Mouse (Mus musculus) yolk sac, embryonic 10.5 days (tissue): ENCODE data around the gene Atf1.
"Not testable (repeated sequence)": the region's sequence is repeated elsewhere in the genome, so short reads cannot be mapped to it uniquely, and the experiment has no call there.

Experiments
- DNase-seq: peaks from one replicate; pipeline ENCODE4 v3.0.0-alpha.2; 2017; ENCODE audit warnings: low spot score

Gene Atf1

GRCm38 (mm10) chr15:100307438-100308096 is 79.9 kb downstream of the Atf1 start:
- DNase-seq, result not testable (repeated sequence)
